Mouse (Mus musculus) lung, postnatal 0 days (tissue): ENCODE measurements around the gene Glrp1. TPM values are rescaled to one million over a fixed set of nuclear protein-coding genes. Genes with fewer than 3 reads are reported as not detected.

ENCODE experiments used
- ATAC-seq: fragments of 200-750 bp; cut with Nextera tagmentation; 2 replicates; pipeline ENCODE4 v1.8.0; 2017; ENCODE audit warnings: moderate library complexity
- DNase-seq: peaks from one replicate; pipeline ENCODE4 v3.0.0-alpha.2; 2016; ENCODE audit warnings: low spot score
- H3K27ac ChIP-seq: fragments of 300-500 bp; sonication (generic); 2 replicates; pipeline ENCODE4 v1.5.1; 2014; ENCODE audit warnings: antibody characterized with exemption, mild to moderate bottlenecking, low read length, mixed read lengths
- H3K27me3 ChIP-seq: fragments of 300-500 bp; sonication (generic); replicated peaks from 2 replicates; pipeline ENCODE4 v1.6.1; 2014; ENCODE audit warnings: low read length, mixed read lengths; ENCODE audit not compliant: insufficient read depth
- H3K36me3 ChIP-seq: fragments of 300-500 bp; sonication (generic); 2 replicates; pipeline ENCODE4 v1.6.1; 2014; ENCODE audit warnings: low read length, mixed read lengths; ENCODE audit not compliant: insufficient read depth
- H3K4me1 ChIP-seq: fragments of 300-500 bp; sonication (generic); 2 replicates; pipeline ENCODE4 v1.6.1; 2014; ENCODE audit warnings: antibody characterized with exemption, low read depth, low read length, mixed read lengths; ENCODE audit not compliant: insufficient read depth
- H3K4me2 ChIP-seq: fragments of 300-500 bp; sonication (generic); replicated peaks from 2 replicates; pipeline ENCODE4 v1.6.1; 2014; ENCODE audit warnings: low read depth, mild to moderate bottlenecking, low read length, moderate library complexity, mixed read lengths
- H3K4me3 ChIP-seq: fragments of 300-500 bp; sonication (generic); 2 replicates; pipeline ENCODE4 v1.5.1; 2014; ENCODE audit warnings: low read depth, low read length
- H3K9ac ChIP-seq: fragments of 300-500 bp; sonication (generic); replicated peaks from 2 replicates; pipeline ENCODE4 v1.6.1; 2014; ENCODE audit warnings: low read depth, mild to moderate bottlenecking
- H3K9me3 ChIP-seq: fragments of 300-500 bp; sonication (generic); 2 replicates; pipeline ENCODE4 v1.6.1; 2016; ENCODE audit warnings: low read length, mixed read lengths
- CTCF ChIP-seq: IDR thresholded peaks from 2 replicates; pipeline ENCODE4 v1.5.1; 2016; ENCODE audit warnings: antibody characterized with exemption, mild to moderate bottlenecking
- EP300 ChIP-seq: IDR thresholded peaks from 2 replicates; pipeline ENCODE4 v1.6.1; 2016; ENCODE audit warnings: antibody characterized with exemption, mild to moderate bottlenecking, control low read depth
- WGBS: fragments of 180-500 bp; shearing (Covaris S2); extraction: QIAGEN DNeasy Blood & Tissue Kit; methylation state at CpG from one replicate; pipeline ENCODE4 v1.1.7; 2014; 5-methylcytosine and 5-hydroxymethylcytosine counted together
- polyA plus RNA-seq: library from polyadenylated mRNA; unstranded; fragments of >200 nt; fragmentation: Nextera tagmentation; extraction: Ambion mirVana; gene quantifications from 2 replicates; pipeline ENCODE4 v1.2.1, GENCODE M21; 2015

The Glrp1 gene
- 0.06 TPM in 1 of 2 replicates, not detected in the other for polyA plus RNA-seq

DNA sequence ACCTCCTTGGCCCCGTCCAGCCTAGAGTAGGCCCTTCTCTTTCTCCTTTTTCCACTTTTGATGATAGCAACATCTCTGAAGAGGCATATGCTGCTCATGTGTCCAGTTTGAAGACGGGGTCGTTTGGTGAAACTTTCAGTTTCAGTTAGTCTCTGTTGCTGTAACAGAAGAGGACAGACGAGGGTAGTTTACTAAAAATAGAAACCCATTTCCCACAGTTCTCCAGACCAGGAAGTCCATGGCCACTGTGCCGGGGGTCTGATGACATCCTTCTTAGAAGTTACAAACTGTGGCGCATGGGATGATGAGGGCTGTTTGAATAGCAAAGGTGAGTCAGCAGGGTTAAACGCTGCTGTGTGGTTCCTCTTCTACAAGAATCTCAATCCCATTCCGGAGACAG lies at the start of gene Glrp1:
Gene Glrp1, minus strand, starts transcription at position 278 of the 400 bp plus-strand sequence.
- Histone ChIP-seq H3K4me1 (no peaks in the 10 kb centered on the region; the same call in 1 of the 2 replicates), H3K4me3 (no peak within 1 kb of the TSS), H3K27me3 (no peaks in the 10 kb centered on the region), H3K27ac (no peak within 1 kb of the TSS), H3K9ac (no peak within 1 kb of the TSS), H3K4me2 (no peak within 1 kb of the TSS), H3K9me3 (no peaks in the 10 kb centered on the region), H3K36me3 (no peaks in the 10 kb centered on the region)
- no peak for TF ChIP-seq CTCF
- no peak for TF ChIP-seq EP300
- ATAC-seq (no peak), DNase-seq (peak; percentile 43)
- 52% methylated on average over 8 of the region's 8 CpGs for WGBS

DNA sequence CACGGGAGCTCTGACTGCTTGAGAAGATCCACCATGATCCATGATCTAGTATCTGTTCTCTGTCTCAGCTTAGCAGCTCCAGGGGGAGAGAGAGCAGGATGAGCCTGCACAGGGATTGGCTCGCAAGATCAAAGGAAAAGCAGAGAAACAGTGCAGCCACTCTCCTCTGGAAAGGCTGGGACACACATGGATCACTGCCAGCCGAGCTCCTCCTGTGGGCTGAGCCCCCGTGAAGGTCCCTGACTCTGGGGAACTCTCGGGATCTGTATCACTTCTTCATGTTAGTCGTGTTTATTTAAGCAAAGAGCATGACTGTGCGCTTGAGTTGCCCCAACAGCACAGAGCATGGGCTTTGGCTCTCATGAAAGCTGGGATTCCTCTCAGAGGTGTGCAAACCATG lies 49.4 kb upstream of the Glrp1 start:
- H3K27ac ChIP-seq = no peak overlapping the region
- DNase-seq = peak; percentile 45
- H3K4me2 ChIP-seq = 0 out of 2 replicates have a peak overlapping the region, but pooled peaks have one; percentile 5
- H3K4me3 ChIP-seq = no peak overlapping the region
- no peak overlapping the region for H3K9ac ChIP-seq
- H3K36me3 ChIP-seq = no peaks in the 10 kb centered on the region
- H3K9me3 ChIP-seq = no peaks in the 10 kb centered on the region
- H3K27me3 ChIP-seq = no peaks in the 10 kb centered on the region
- 17% methylated on average over 7 of the region's 7 CpGs for WGBS
- peak; percentile 53 for ATAC-seq
- TF ChIP-seq EP300 (no peak), CTCF (no peak)
- 0 out of 2 replicates have a peak, but pooled peaks cover 3% of the 10 kb centered on the region for H3K4me1 ChIP-seq

DNA sequence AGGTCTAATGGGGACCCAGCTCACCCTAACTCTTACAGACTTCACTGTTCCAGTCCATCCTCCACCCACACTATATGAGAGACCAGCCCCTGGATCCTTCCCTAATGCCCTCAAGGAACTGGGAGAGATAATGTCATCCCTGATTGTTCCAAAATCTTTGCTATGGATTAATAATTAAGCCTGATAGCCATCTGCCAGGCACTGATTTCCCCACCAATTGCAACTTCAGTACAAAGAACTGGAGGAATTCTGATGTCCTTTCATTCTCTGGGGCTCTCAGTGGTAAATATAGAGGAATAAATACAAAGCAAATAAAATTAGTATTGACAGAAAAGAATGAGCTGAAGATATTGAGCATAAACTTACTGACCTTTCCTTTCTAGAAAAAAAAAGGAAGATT lies 48.9 kb upstream of the Glrp1 start:
- no peak overlapping the region for H3K9ac ChIP-seq
- H3K4me1 ChIP-seq = 0 out of 2 replicates have a peak, but pooled peaks cover 3% of the 10 kb centered on the region
- H3K4me2 ChIP-seq = no peak overlapping the region
- H3K27me3 ChIP-seq = no peaks in the 10 kb centered on the region
- TF ChIP-seq EP300 (no peak), CTCF (no peak)
- no peak for ATAC-seq
- H3K36me3 ChIP-seq = no peaks in the 10 kb centered on the region
- H3K27ac ChIP-seq = no peak overlapping the region
- no peak overlapping the region for H3K4me3 ChIP-seq
- no peak for DNase-seq
- H3K9me3 ChIP-seq = no peaks in the 10 kb centered on the region

DNA sequence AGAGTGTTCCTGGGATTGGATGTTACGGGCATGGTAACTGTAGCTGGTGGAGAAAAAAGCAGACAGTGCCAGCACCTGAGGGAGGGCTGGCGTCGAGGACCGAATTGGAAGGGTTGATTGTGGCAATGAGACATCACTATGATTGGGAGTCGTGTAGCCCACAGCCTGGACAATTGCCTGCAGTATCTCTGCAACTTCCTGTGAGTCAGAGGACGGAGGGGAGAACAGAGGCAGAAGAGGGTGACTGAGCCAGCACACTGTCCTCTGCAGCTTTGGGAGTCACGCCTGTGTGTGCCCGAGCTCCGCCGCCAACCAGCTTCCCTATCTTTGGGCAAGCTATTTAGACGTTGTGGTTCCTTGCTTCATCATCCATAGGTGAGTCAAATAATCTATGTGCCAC lies 46.5 kb upstream of the Glrp1 start:
- Histone ChIP-seq H3K27me3 (no peaks in the 10 kb centered on the region), H3K36me3 (no peaks in the 10 kb centered on the region), H3K4me2 (no peak overlapping the region), H3K9ac (no peak overlapping the region), H3K4me3 (no peak overlapping the region), H3K9me3 (no peaks in the 10 kb centered on the region), H3K4me1 (0 out of 2 replicates have a peak, but pooled peaks cover 3% of the 10 kb centered on the region), H3K27ac (no peak overlapping the region)
- DNase-seq = no peak
- no peak for ATAC-seq
- WGBS = 81% methylated on average over 11 of the region's 11 CpGs
- TF ChIP-seq EP300 (no peak), CTCF (no peak)

DNA sequence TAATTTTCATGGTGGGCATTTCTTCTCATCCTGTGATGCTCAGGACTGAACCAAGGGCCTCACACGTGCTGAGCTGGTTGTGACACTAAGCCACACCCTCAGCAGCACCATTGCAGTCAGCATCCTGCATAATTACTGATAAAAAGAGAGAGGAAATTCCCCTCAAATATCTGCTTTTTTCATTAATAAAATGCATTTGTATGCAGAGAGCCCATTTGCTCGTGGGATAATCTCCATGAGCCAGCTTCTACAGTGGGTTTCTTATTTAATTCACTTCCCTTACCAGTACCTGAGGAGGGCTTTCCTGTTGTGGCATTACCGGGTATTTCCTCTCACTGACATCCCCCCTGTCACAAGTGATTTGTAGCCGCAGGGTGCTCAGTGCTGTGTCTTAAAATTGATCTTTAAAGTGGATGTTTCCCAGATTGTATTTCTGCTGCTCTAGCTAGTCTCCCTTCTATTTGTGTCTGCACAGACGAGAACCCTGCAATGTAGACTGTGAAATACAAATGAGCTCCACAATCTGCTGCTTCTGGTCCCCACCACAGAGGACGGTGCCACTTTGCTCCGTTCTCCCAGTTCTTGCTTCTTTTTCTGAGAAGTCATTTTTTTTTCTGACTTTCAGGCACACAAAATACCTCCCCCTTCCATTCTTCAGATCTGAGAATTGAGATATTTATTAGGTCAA lies 43.8 kb upstream of the Glrp1 start:
- 46% methylated on average over 7 of the region's 7 CpGs for WGBS
- Histone ChIP-seq H3K4me1 (no peaks in the 10 kb centered on the region), H3K9ac (no peak overlapping the region), H3K4me3 (no peak overlapping the region), H3K27ac (no peak overlapping the region), H3K27me3 (no peaks in the 10 kb centered on the region), H3K9me3 (no peaks in the 10 kb centered on the region), H3K4me2 (no peak overlapping the region), H3K36me3 (no peaks in the 10 kb centered on the region)
- ATAC-seq (no peak), DNase-seq (no peak)
- TF ChIP-seq CTCF (no peak), EP300 (no peak)

DNA sequence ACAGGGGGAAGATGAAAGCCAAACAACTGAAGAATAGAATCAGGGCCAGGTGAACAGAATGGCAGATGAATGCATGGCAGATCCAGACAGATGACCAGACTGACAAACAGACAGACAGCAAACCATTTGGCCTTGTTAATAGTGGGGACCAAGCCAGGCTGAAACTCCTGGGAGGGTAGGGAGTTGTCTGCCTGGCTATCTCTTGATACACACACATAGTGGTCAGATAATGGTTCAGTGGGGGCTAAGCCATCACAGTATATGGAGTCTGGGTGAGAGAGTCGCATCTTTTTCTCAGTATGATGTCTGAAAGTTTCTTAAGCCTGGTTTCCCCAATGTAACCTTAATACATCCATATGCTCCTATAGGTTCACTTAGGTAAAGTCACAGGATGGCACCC lies 39.4 kb upstream of the Glrp1 start:
- H3K4me2 ChIP-seq = no peak overlapping the region
- no peak overlapping the region for H3K9ac ChIP-seq
- no peaks in the 10 kb centered on the region for H3K36me3 ChIP-seq
- TF ChIP-seq CTCF (no peak), EP300 (no peak)
- DNase-seq (no peak), ATAC-seq (no peak)
- H3K9me3 ChIP-seq = no peaks in the 10 kb centered on the region
- H3K27ac ChIP-seq = no peak overlapping the region
- no peak overlapping the region for H3K4me3 ChIP-seq
- H3K27me3 ChIP-seq = no peaks in the 10 kb centered on the region
- no peaks in the 10 kb centered on the region for H3K4me1 ChIP-seq
- 73% methylated on average over 1 of the region's 1 CpGs for WGBS
